Mouse (Mus musculus) liver, embryonic 12.5 days (tissue): Measurements from ENCODE around the gene Stk11. TPM values are rescaled to one million over a fixed set of nuclear protein-coding genes. Genes with fewer than 3 reads are reported as not detected.
"Not testable (repeated sequence)": the region's sequence is repeated elsewhere in the genome, so short reads cannot be mapped to it uniquely, and the experiment has no call there.

ENCODE experiments used
- ATAC-seq: fragments of 200-750 bp; cut with Nextera tagmentation; 2 replicates; pipeline ENCODE4 v1.8.0; 2017; ENCODE audit warnings: moderate number of reproducible peaks, mild to moderate bottlenecking, moderate library complexity
- H3K27ac ChIP-seq: fragments of 300-500 bp; sonication (generic); 2 replicates; pipeline ENCODE4 v1.5.1; 2016; ENCODE audit warnings: mild to moderate bottlenecking
- H3K27me3 ChIP-seq: fragments of 300-500 bp; sonication (generic); replicated peaks from 2 replicates; pipeline ENCODE4 v1.6.1; 2016; ENCODE audit warnings: mild to moderate bottlenecking, moderate library complexity
- H3K36me3 ChIP-seq: fragments of 300-500 bp; sonication (generic); 2 replicates; pipeline ENCODE4 v1.6.1; 2016; ENCODE audit warnings: mild to moderate bottlenecking, moderate library complexity
- H3K4me1 ChIP-seq: fragments of 300-500 bp; sonication (generic); 2 replicates; pipeline ENCODE4 v1.6.1; 2016
- H3K4me2 ChIP-seq: fragments of 300-500 bp; sonication (generic); 2 replicates; pipeline ENCODE4 v1.6.1; 2016; ENCODE audit warnings: mild to moderate bottlenecking, moderate library complexity
- H3K4me3 ChIP-seq: fragments of 300-500 bp; sonication (generic); 2 replicates; pipeline ENCODE4 v1.5.1; 2016; ENCODE audit warnings: mild to moderate bottlenecking, moderate library complexity
- H3K9ac ChIP-seq: fragments of 300-500 bp; sonication (generic); 2 replicates; pipeline ENCODE4 v1.6.1; 2016; ENCODE audit warnings: mild to moderate bottlenecking, moderate library complexity
- H3K9me3 ChIP-seq: fragments of 300-500 bp; sonication (generic); replicated peaks from 2 replicates; pipeline ENCODE4 v1.6.1; 2016; ENCODE audit warnings: mild to moderate bottlenecking, moderate library complexity
- WGBS: fragments of 180-500 bp; shearing (Covaris S2); methylation state at CpG from one replicate; pipeline ENCODE4 v1.1.7; 2016; ENCODE audit not compliant: insufficient replicate concordance; 5-methylcytosine and 5-hydroxymethylcytosine counted together
- polyA plus RNA-seq: library from polyadenylated mRNA; unstranded; fragments of >200 nt; fragmentation: Nextera tagmentation; extraction: Ambion mirVana; gene quantifications from 2 replicates; pipeline ENCODE4 v1.2.1, GENCODE M21; 2016

Gene Stk11
- polyA plus RNA-seq, 1 experiment from 2014 or later, result 18.6 TPM

DNA sequence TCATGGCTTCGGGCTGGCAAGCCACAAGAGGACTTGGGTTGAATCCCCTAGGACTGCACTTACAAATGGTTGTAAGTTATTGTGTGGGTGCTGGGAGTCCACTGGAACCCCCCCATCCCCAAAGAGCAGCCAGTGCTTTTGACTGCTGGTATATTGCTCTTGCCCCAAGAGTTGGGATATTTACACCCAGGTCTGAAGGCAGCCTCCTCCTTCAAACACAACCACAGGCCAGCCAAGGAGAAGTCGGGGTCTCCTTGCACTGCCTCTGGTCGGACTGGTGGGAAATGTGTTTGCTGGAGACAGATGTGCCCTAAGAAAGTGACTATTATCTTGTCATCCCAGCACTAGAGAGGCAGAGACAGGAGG is 46.6 kb downstream of the Stk11 start:
- Histone ChIP-seq H3K4me2 (peak overlapping the region; percentile 96; the same call in 1 of the 2 replicates), H3K9ac (peak overlapping the region; percentile 66; the same call in 1 of the 2 replicates), H3K4me3 (no peak overlapping the region)

DNA sequence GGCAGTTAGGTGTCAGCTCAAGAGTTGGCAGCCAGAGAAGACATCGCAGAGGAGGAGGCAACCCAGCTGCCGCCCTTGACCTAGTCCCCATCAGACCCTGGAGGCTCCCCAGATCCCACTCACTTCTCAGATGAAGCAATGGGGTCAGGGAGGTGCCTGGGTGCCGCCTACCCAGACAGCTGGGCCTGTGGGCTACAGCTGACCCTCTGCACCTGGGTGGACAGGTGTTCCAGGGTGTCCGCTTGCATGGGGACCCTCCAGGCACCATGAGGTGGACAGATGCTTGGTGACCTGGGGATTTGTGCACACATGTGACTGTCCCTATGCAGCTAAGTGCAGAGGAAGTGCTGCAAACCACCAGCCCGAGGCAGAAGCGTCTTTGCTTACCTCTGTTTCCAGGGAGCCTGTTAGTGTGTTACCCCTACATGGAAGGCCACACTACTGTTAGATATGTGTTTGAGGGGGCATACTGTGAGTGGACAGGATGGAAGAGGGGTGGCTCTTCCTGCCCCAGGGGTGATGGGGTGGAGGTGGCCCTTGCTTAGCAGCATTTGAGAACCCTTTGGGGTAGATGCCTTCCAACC is 47.2 kb downstream of the Stk11 start:
- H3K9ac ChIP-seq, result 0 out of 2 replicates have a peak overlapping the region, but pooled peaks have one; percentile 66

More for the DNA sequence above, 46.6 kb downstream of the Stk11 start:
- no peak for ATAC-seq
- Histone ChIP-seq H3K27ac (peak overlapping the region; percentile 85), H3K36me3 (peaks cover 4% of the 10 kb centered on the region), H3K9me3 (no peaks in the 10 kb centered on the region), H3K4me1 (peaks cover 94% of the 10 kb centered on the region), H3K27me3 (0 out of 2 replicates have a peak, but pooled peaks cover 10% of the 10 kb centered on the region)
- WGBS, result 64% methylated on average over 3 of the region's 3 CpGs

DNA sequence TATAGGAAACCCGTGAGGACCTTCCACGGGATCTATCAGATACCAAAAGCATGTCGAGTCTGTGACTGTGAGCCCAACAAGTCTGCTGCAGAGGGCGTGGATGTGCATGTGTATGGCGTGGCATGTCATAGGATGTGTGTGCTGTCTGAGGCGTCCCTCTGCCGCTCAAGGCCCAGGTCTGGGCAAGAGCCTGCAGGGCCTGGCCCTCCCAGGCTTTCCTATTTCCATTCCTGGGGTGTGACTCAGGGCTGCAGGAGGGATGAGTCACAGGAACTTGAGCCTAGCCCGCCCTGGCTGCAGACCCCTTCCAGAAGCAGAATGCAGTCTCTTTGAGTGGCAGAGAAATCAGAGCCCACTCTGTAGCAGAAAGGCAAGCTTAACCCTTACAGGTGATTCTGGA is 48.1 kb downstream of the Stk11 start:
- ATAC-seq, result no peak
- Histone ChIP-seq H3K27me3 (0 out of 2 replicates have a peak, but pooled peaks cover 10% of the 10 kb centered on the region), H3K9me3 (no peaks in the 10 kb centered on the region), H3K4me1 (peaks cover 83% of the 10 kb centered on the region), H3K27ac (no peak overlapping the region), H3K9ac (peak overlapping the region; percentile 61; the same call in 1 of the 2 replicates), H3K4me2 (0 out of 2 replicates have a peak overlapping the region, but pooled peaks have one; percentile 90), H3K36me3 (no peaks in the 10 kb centered on the region), H3K4me3 (no peak overlapping the region)
- 60% methylated on average over 8 of the region's 8 CpGs for WGBS

More for the DNA sequence above, 47.2 kb downstream of the Stk11 start:
- H3K4me2 ChIP-seq, result peak overlapping the region; percentile 3; the same call in 1 of the 2 replicates
- peaks cover 88% of the 10 kb centered on the region for H3K4me1 ChIP-seq
- ATAC-seq, result no peak
- no peak overlapping the region for H3K4me3 ChIP-seq
- peak overlapping the region; percentile 85 for H3K27ac ChIP-seq
- 0 out of 2 replicates have a peak, but pooled peaks cover 10% of the 10 kb centered on the region for H3K27me3 ChIP-seq
- H3K9me3 ChIP-seq, result no peaks in the 10 kb centered on the region
- 69% methylated on average over 6 of the region's 6 CpGs for WGBS
- no peaks in the 10 kb centered on the region for H3K36me3 ChIP-seq

DNA sequence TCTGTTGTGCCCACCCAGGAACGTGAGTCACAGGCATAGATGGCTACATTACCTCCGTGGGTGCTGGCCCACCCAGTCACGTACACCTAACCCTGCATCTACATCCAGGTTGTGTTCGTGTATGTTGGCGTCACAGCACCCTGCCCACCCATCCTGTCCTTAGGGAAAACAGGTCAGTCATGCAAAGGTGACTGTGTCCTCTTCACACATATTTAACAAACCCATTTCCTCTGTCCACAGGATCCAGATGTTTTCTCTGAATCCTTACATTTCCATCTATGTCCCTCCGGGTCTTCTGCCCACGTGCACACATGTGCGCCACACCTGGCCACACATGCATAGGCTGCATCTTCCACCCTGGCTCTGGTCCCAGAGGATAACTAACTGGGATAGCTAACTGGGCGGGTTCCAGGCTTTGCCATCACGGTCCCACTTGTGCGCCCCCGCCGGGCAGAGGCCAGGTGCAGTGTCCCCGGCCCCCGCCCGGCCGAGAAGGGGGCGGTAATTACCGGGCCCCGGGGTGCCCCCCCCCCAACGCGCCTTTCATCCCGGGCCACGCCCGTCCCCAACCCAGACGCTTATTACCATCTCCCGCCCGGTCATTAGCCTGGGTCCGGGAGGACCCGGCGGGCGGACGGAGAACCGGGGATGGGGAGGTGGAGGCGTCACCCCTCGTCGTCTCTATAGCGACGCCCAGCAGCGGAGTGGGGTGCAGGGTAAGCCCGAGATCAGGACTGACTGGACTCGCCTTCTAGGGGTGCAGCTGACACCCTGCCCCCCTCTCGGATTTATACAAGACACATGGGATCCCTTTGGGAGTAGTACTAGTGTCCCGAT is 48.8 kb downstream of the Stk11 start:
- Histone ChIP-seq H3K4me2 (peak overlapping the region; percentile 90), H3K27me3 (0 out of 2 replicates have a peak, but pooled peaks cover 10% of the 10 kb centered on the region), H3K27ac (peak overlapping the region; percentile 69), H3K9me3 (no peaks in the 10 kb centered on the region), H3K4me3 (peak overlapping the region; percentile 55), H3K4me1 (peaks cover 83% of the 10 kb centered on the region), H3K9ac (peak overlapping the region; percentile 61), H3K36me3 (peaks cover 2% of the 10 kb centered on the region; the same call in 1 of the 2 replicates)
- 12% methylated on average over 43 of the region's 44 CpGs for WGBS
- ATAC-seq, result no peak

DNA sequence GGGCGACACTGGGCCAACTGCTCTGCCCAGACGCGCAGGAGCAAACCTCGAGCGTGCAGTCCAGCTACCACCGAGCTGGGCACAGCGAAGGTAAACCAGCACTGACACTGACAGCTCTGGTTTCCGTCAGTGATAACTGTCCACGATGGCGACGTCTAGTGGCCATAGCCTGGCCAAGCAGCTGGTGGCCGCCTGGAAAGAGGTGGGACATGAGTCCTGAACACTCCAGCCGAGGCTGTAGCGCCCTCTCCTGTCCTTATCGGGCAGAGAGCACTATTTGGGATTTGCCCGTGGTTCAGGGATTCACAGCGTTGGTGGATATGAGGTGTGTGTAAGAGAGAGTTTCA is 49.4 kb downstream of the Stk11 start:
- H3K27me3 ChIP-seq, result 0 out of 2 replicates have a peak, but pooled peaks cover 10% of the 10 kb centered on the region
- WGBS, result 0% methylated on average over 17 of the region's 17 CpGs

DNA sequence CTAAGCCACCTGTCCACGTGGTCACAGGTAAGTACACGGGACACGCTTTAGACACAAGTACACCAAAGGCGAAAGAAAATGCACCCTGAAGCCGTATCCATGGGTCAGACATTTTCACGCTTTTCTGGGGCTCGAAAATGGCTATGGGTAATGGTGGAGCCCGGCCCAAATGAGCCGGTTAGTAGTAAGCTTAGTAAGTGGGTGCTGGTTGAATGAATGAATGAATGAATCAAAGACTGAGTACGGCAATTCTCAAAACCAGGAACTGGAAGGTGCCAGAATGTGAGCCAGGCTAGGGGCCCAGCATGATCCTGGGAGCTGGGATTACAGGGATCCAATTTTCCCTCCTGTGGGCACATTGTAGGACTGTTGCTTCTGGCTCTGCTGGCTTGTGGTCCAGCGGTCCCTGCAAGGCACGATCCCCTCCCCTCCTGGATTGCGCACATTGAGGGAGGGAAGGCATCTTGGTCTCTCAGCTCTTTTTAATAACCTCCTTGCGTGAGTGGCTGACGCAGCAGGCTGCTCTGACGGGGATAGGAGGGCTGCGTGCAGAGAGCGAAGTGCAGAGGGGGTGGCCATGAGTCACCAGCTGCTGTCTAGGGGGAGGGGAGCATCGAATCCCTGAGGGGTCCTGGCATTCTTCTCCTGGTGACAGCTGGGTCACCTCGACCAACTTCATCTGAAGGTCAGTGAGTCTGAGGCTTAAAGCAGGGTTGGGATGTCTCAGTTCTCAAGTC is 50.0 kb downstream of the Stk11 start, which contains the start of gene Cirbp:
Gene Cirbp, plus strand, starts transcription at position 594 of the 737 bp plus-strand sequence.
- Histone ChIP-seq H3K9me3 (no peaks in the 10 kb centered on the region; the same call in 1 of the 2 replicates), H3K4me1 (peaks cover 81% of the 10 kb centered on the region), H3K4me2 (peak within 1 kb of the TSS; percentile 90), H3K27ac (peak within 1 kb of the TSS; percentile 82), H3K4me3 (peak within 1 kb of the TSS; percentile 76), H3K9ac (peak within 1 kb of the TSS; percentile 92), H3K36me3 (peaks cover 13% of the 10 kb centered on the region), H3K27me3 (0 out of 2 replicates have a peak, but pooled peaks cover 10% of the 10 kb centered on the region)
- no peak for ATAC-seq
- WGBS, result 26% methylated on average over 20 of the region's 20 CpGs

More for the DNA sequence above, 49.4 kb downstream of the Stk11 start:
- Histone ChIP-seq H3K4me1 (peaks cover 81% of the 10 kb centered on the region), H3K36me3 (peaks cover 7% of the 10 kb centered on the region), H3K4me2 (peak overlapping the region; percentile 90), H3K4me3 (peak overlapping the region; percentile 55), H3K9ac (peak overlapping the region; percentile 61), H3K9me3 (no peaks in the 10 kb centered on the region), H3K27ac (peak overlapping the region; percentile 69)
- ATAC-seq, result peak; percentile 57

DNA sequence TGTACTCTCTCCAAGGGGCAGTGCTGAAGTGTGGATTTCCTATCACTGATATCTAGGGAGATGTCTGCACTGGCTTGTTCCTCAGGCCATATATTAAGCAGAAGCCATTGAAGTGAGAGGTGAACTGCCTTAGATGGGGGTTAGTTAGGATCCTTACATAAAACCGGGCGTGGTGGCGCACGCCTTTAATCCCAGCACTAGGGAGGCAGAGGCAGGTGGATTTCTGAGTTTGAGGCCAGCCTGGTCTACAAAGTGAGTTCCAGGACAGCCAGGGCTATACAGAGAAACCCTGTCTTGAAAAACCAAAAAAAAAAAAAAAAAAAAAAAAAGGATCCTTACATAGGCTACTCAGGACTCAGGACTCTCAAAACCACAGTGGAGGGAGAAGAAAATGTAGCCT is 50.5 kb downstream of the Stk11 start:
- WGBS, result 78% methylated on average over 4 of the region's 4 CpGs
- peak overlapping the region; percentile 90 for H3K4me2 ChIP-seq
- H3K36me3 ChIP-seq, result peaks cover 19% of the 10 kb centered on the region
- peak overlapping the region; percentile 82; the same call in 1 of the 2 replicates for H3K27ac ChIP-seq
- not testable (repeated sequence) for H3K9me3 ChIP-seq, H3K9ac ChIP-seq, ATAC-seq, H3K4me3 ChIP-seq, H3K27me3 ChIP-seq
- peaks cover 76% of the 10 kb centered on the region for H3K4me1 ChIP-seq

DNA sequence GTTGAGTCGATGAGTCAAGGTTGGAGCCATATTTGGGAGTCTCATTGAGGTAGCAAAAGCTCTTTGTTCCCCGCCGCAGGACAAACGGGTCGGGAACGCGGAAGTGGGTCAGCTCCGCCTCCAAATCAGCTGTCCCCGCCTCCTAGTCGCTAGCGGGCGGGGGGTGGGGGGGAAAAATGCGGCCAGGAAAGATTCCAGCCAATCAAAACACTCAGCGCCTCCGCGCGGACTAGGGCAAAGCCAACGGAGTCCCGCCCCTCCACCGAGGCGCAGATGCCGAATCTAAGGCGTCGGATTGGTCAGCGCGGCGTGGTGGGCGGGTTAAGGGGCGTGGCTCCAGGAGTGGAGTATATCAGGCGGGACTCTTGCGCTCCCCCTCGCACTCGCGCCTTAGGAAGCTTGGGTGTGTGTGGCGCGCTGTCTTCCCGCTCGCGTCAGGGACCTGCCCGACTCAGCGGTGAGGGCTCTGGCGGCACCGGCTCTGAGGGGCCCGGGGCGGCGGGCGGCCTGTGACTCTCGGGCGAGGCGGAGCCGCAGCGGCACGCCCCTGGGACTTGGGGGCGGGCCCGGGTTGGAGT is 51.9 kb downstream of the Stk11 start:
- Histone ChIP-seq H3K4me1 (peaks cover 73% of the 10 kb centered on the region), H3K36me3 (peaks cover 31% of the 10 kb centered on the region)
- under 1% methylated on average over 55 of the region's 55 CpGs for WGBS

DNA sequence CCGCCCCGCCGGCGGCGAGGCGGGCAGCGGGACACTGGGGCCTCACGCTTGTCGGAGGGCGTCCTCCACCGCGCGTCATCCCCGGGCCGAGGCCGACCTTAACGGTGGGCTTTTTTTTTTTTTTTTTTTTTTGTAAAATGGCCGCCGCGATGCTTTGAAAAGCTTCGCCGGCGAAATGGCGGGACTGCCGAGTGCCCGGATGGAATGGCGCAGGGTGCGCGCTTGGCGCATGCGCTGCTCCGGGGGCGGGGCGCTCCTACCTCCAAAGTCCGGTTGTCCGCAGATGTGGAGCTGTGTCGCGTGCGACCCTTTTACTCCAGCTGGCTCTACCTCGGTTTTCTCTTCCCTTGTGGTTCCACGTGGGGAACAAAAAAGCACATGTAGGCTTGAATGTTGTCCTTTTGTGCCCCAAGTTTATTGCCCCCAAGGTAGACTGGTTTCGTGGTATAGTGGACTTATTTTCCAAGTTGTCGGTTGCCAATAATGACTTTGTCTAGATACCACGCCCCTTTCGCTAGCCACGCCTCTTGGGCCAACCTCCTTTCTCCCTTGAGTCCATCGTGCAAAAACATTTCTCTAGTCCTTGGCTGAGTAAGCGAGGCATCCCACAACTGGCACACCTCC is 52.5 kb downstream of the Stk11 start:
- Histone ChIP-seq H3K36me3 (peaks cover 31% of the 10 kb centered on the region), H3K9ac (peak overlapping the region; percentile 92), H3K27me3 (0 out of 2 replicates have a peak, but pooled peaks cover 10% of the 10 kb centered on the region), H3K27ac (peak overlapping the region; percentile 98), H3K4me3 (peak overlapping the region; percentile 76), H3K4me1 (peaks cover 68% of the 10 kb centered on the region), H3K9me3 (no peaks in the 10 kb centered on the region; the same call in 1 of the 2 replicates), H3K4me2 (peak overlapping the region; percentile 88)
- peak; percentile 53 for ATAC-seq
- under 1% methylated on average over 48 of the region's 48 CpGs for WGBS

More for the DNA sequence above, 51.9 kb downstream of the Stk11 start:
- peak overlapping the region; percentile 76 for H3K4me3 ChIP-seq
- H3K4me2 ChIP-seq, result peak overlapping the region; percentile 88
- H3K27ac ChIP-seq, result peak overlapping the region; percentile 98
- H3K27me3 ChIP-seq, result 0 out of 2 replicates have a peak, but pooled peaks cover 10% of the 10 kb centered on the region
- peak; percentile 83 for ATAC-seq
- H3K9ac ChIP-seq, result peak overlapping the region; percentile 92
- no peaks in the 10 kb centered on the region; the same call in 1 of the 2 replicates for H3K9me3 ChIP-seq

DNA sequence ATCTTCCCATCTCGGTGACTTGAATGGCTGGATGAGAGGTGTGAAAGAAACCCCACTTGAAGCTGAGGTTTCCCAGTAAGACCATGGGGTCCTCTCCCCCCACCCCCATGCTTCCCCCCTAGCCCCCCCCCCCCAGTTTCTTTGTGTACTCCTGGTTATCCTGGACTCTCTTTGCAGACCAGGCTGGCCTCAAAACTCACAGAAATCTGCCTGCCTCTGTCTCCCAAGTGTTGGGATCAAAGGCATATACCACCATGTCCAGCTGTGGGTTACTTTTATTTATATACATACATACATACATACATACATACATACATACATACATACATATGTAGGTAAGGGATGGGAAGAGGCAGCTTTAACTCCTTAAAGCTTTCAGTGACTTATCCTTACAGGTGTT is 53.5 kb downstream of the Stk11 start:
- H3K9me3 ChIP-seq, result no peaks in the 10 kb centered on the region; the same call in 1 of the 2 replicates
- ATAC-seq, result no peak
- WGBS, result 60% methylated on average over 1 of the region's 1 CpGs
- peaks cover 31% of the 10 kb centered on the region for H3K36me3 ChIP-seq
- H3K9ac ChIP-seq, result peak overlapping the region; percentile 92
- peak overlapping the region; percentile 76 for H3K4me3 ChIP-seq
- H3K4me2 ChIP-seq, result peak overlapping the region; percentile 88
- H3K4me1 ChIP-seq, result peaks cover 70% of the 10 kb centered on the region
- 0 out of 2 replicates have a peak, but pooled peaks cover 5% of the 10 kb centered on the region for H3K27me3 ChIP-seq
- H3K27ac ChIP-seq, result peak overlapping the region; percentile 98
